Mouse (Mus musculus) forebrain, embryonic 11.5 days (tissue): ENCODE results near the gene Tusc2. TPM values are rescaled to one million over a fixed set of nuclear protein-coding genes. Genes with fewer than 3 reads are reported as not detected.

Experiments
- ATAC-seq: fragments of 200-750 bp; cut with Nextera tagmentation; replicated peaks from 2 replicates; pipeline ENCODE4 v1.8.0; 2017; ENCODE audit warnings: moderate TSS enrichment; ENCODE audit not compliant: low FRiP score
- DNase-seq: peaks from one replicate; pipeline ENCODE4 v3.0.0-alpha.2; 2017; ENCODE audit warnings: low spot score
- H3K27ac ChIP-seq: fragments of 300-500 bp; sonication (generic); 2 replicates; pipeline ENCODE4 v1.5.1; 2014; ENCODE audit warnings: low read depth, low read length
- H3K27me3 ChIP-seq: fragments of 300-500 bp; sonication (generic); 2 replicates; pipeline ENCODE4 v1.6.1; 2014; ENCODE audit warnings: mild to moderate bottlenecking, low read length, mixed read lengths; ENCODE audit not compliant: control insufficient read depth, insufficient read depth
- H3K36me3 ChIP-seq: fragments of 300-500 bp; sonication (generic); 2 replicates; pipeline ENCODE4 v1.6.1; 2014; ENCODE audit warnings: mild to moderate bottlenecking, low read length, moderate library complexity, mixed read lengths; ENCODE audit not compliant: control insufficient read depth, insufficient read depth
- H3K4me1 ChIP-seq: fragments of 300-500 bp; sonication (generic); replicated peaks from 2 replicates; pipeline ENCODE4 v1.6.1; 2014; ENCODE audit warnings: low read length, mixed read lengths; ENCODE audit not compliant: control insufficient read depth, insufficient read depth
- H3K4me2 ChIP-seq: fragments of 300-500 bp; sonication (generic); 2 replicates; pipeline ENCODE4 v1.6.1; 2014; ENCODE audit warnings: low read depth, mild to moderate bottlenecking, low read length, moderate library complexity, mixed read lengths; ENCODE audit not compliant: severe bottlenecking
- H3K4me3 ChIP-seq: fragments of 300-500 bp; sonication (generic); 2 replicates; pipeline ENCODE4 v1.5.1; 2014; ENCODE audit warnings: low read depth, low read length
- H3K9ac ChIP-seq: fragments of 300-500 bp; sonication (generic); 2 replicates; pipeline ENCODE4 v1.6.1; 2014; ENCODE audit warnings: low read length
- H3K9me3 ChIP-seq: fragments of 300-500 bp; sonication (generic); 2 replicates; pipeline ENCODE4 v1.6.1; 2016; ENCODE audit warnings: low read length, mixed read lengths; ENCODE audit not compliant: control insufficient read depth
- WGBS: fragments of 180-500 bp; shearing (Covaris S2); extraction: QIAGEN DNeasy Blood & Tissue Kit; methylation state at CpG from one replicate; pipeline ENCODE4 v1.1.7; 2014; 5-methylcytosine and 5-hydroxymethylcytosine counted together
- polyA plus RNA-seq: library from polyadenylated mRNA; unstranded; fragments of >200 nt; fragmentation: Nextera tagmentation; extraction: Ambion mirVana; gene quantifications from 2 replicates; pipeline ENCODE4 v1.2.1, GENCODE M21; 2014

Gene Tusc2
- polyA plus RNA-seq, 1 experiment from 2014 or later, result 81.9 TPM

- H3K9me3 ChIP-seq, result no peaks in the 10 kb centered on the region
- DNase-seq (no peak), ATAC-seq (no peak)
- no peak overlapping the region for H3K4me3 ChIP-seq
- no peak overlapping the region for H3K4me2 ChIP-seq
- H3K9ac ChIP-seq, result no peak overlapping the region
- no peaks in the 10 kb centered on the region for H3K27me3 ChIP-seq
- no peak overlapping the region for H3K27ac ChIP-seq
- H3K4me1 ChIP-seq, result peaks cover 28% of the 10 kb centered on the region
- WGBS, result 79% methylated on average over 6 of the region's 6 CpGs
- H3K36me3 ChIP-seq, result no peaks in the 10 kb centered on the region
These were observed 40.2 kb downstream of the Tusc2 start for GRCm38 (mm10) chr9:107603251-107603650.

GRCm38 (mm10) chr9:107605041-107605661, 42.1 kb downstream of the Tusc2 start:
- no peaks in the 10 kb centered on the region for H3K27me3 ChIP-seq
- H3K4me1 ChIP-seq, result peaks cover 39% of the 10 kb centered on the region
- no peak overlapping the region for H3K4me2 ChIP-seq
- no peaks in the 10 kb centered on the region for H3K9me3 ChIP-seq
- H3K27ac ChIP-seq, result no peak overlapping the region
- no peak overlapping the region for H3K4me3 ChIP-seq
- WGBS, result 38% methylated on average over 23 of the region's 23 CpGs
- ATAC-seq (no peak), DNase-seq (no peak)
- no peaks in the 10 kb centered on the region for H3K36me3 ChIP-seq
- peak overlapping the region; percentile 45 for H3K9ac ChIP-seq

- Histone ChIP-seq H3K36me3 (no peaks in the 10 kb centered on the region), H3K4me3 (no peak overlapping the region), H3K9me3 (no peaks in the 10 kb centered on the region), H3K27ac (no peak overlapping the region), H3K9ac (peak overlapping the region; percentile 27), H3K4me1 (peaks cover 43% of the 10 kb centered on the region), H3K4me2 (no peak overlapping the region), H3K27me3 (no peaks in the 10 kb centered on the region)
- ATAC-seq (no peak), DNase-seq (no peak)
- WGBS, result 17% methylated on average over 9 of the region's 9 CpGs
These were observed 43.5 kb downstream of the Tusc2 start for GRCm38 (mm10) chr9:107606591-107606990.

GRCm38 (mm10) chr9:107607036-107607435, 44.0 kb downstream of the Tusc2 start:
- peak overlapping the region; percentile 27 for H3K9ac ChIP-seq
- no peaks in the 10 kb centered on the region for H3K27me3 ChIP-seq
- ATAC-seq (no peak), DNase-seq (no peak)
- H3K36me3 ChIP-seq, result no peaks in the 10 kb centered on the region
- no peak overlapping the region for H3K4me2 ChIP-seq
- no peaks in the 10 kb centered on the region for H3K9me3 ChIP-seq
- 67% methylated on average over 2 of the region's 2 CpGs for WGBS
- peaks cover 48% of the 10 kb centered on the region for H3K4me1 ChIP-seq
- H3K27ac ChIP-seq, result no peak overlapping the region
- H3K4me3 ChIP-seq, result no peak overlapping the region

GRCm38 (mm10) chr9:107607653-107608245, 44.7 kb downstream of the Tusc2 start:
- DNase-seq, result no peak
- Histone ChIP-seq H3K4me2 (no peak overlapping the region), H3K27ac (no peak overlapping the region), H3K4me3 (no peak overlapping the region), H3K4me1 (peaks cover 46% of the 10 kb centered on the region), H3K36me3 (no peaks in the 10 kb centered on the region), H3K27me3 (no peaks in the 10 kb centered on the region), H3K9me3 (no peaks in the 10 kb centered on the region), H3K9ac (no peak overlapping the region)
- ATAC-seq, result no peak
- WGBS, result 69% methylated on average over 8 of the region's 9 CpGs

GRCm38 (mm10) chr9:107608741-107609432, 45.8 kb downstream of the Tusc2 start, which contains the start of gene Sema3b:
Sema3b (minus strand) TSS chr9:107609229.
- Histone ChIP-seq H3K4me2 (no peak within 1 kb of the TSS), H3K4me1 (peaks cover 53% of the 10 kb centered on the region), H3K9ac (peak within 1 kb of the TSS; percentile 31), H3K27ac (0 out of 2 replicates have a peak within 1 kb of the TSS, but pooled peaks have one; percentile 19), H3K36me3 (no peaks in the 10 kb centered on the region), H3K9me3 (no peaks in the 10 kb centered on the region), H3K27me3 (no peaks in the 10 kb centered on the region), H3K4me3 (no peak within 1 kb of the TSS)
- DNase-seq (no peak), ATAC-seq (no peak)
- WGBS, result 43% methylated on average over 10 of the region's 12 CpGs

GRCm38 (mm10) chr9:107609433-107609830, 46.4 kb downstream of the Tusc2 start:
- H3K9me3 ChIP-seq, result no peaks in the 10 kb centered on the region
- H3K36me3 ChIP-seq, result peaks cover 3% of the 10 kb centered on the region; the same call in 1 of the 2 replicates
- H3K4me3 ChIP-seq, result no peak overlapping the region
- ATAC-seq (no peak), DNase-seq (no peak)
- H3K4me1 ChIP-seq, result peaks cover 52% of the 10 kb centered on the region
- 74% methylated on average over 4 of the region's 4 CpGs for WGBS
- peak overlapping the region; percentile 31 for H3K9ac ChIP-seq
- no peaks in the 10 kb centered on the region for H3K27me3 ChIP-seq
- no peak overlapping the region for H3K4me2 ChIP-seq
- 0 out of 2 replicates have a peak overlapping the region, but pooled peaks have one; percentile 19 for H3K27ac ChIP-seq

GRCm38 (mm10) chr9:107611456-107612190, 48.6 kb downstream of the Tusc2 start:
- H3K4me3 ChIP-seq, result peak overlapping the region; percentile 28; the same call in 1 of the 2 replicates
- peaks cover 15% of the 10 kb centered on the region for H3K36me3 ChIP-seq
- peaks cover 41% of the 10 kb centered on the region for H3K4me1 ChIP-seq
- ATAC-seq (no peak), DNase-seq (no peak)
- peak overlapping the region; percentile 95 for H3K27ac ChIP-seq
- WGBS, result 77% methylated on average over 6 of the region's 6 CpGs
- H3K9me3 ChIP-seq, result no peaks in the 10 kb centered on the region
- H3K27me3 ChIP-seq, result no peaks in the 10 kb centered on the region
- H3K9ac ChIP-seq, result peak overlapping the region; percentile 72
- H3K4me2 ChIP-seq, result peak overlapping the region; percentile 58
